Mouse (Mus musculus): Measurements from ENCODE around the gene Gm5155.
"Not testable (repeated sequence)": the region's sequence is repeated elsewhere in the genome, so short reads cannot be mapped to it uniquely, and the experiment has no call there.

Gene Gm5155

DNA sequence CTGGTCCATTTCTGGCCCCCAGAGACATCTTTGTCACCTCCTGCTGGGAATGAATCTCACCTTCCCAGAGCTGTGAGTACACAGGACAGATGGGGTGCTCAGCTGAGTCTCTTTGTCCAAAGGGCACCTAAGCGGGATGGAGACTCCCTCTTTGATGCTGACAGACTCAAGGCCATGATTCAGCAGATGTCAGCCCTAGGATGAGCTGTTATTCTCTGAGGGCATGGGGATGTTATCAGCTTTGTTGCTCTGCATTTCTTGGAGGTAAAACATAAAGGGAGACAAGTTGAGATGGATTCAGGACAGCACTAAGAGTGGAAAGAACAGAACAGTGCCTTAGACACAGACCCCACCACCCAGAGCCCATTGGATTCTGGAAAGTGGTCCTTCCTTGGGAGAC is at the start of gene Gm5155:
Gene Gm5155 (plus strand): TSS at position 301 of the 400 bp plus-strand sequence.
- no peak for DNase-seq (ENCODE audit: low read depth, low spot score)

GRCm38 (mm10) chr7:17870776-17871175 is 791 bp upstream of the Gm5155 start:
- DNase-seq (ENCODE audit: low read depth, low spot score) = no peak

DNA sequence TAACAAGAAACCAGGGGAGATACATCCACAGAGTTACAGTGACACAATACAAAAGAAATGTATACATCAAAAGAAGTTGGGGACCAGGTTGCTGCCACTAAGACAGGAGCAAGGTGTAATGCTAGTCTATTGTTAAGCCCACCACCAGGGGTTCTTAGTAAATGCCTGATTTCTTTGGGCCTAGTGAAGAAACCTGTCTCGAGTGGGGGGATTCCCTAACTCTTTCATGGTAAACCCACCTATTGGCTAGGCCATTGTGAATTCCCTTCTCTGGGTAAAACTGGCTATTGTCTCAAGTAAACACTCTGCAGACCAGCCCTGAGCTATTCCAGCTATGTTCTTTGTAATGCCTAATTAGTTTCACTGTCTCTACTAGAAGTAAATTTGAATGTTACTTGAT is 23.8 kb downstream of the Gm5155 start:
- DNase-seq (ENCODE audit: low read depth, low spot score) = not testable (repeated sequence)

DNA sequence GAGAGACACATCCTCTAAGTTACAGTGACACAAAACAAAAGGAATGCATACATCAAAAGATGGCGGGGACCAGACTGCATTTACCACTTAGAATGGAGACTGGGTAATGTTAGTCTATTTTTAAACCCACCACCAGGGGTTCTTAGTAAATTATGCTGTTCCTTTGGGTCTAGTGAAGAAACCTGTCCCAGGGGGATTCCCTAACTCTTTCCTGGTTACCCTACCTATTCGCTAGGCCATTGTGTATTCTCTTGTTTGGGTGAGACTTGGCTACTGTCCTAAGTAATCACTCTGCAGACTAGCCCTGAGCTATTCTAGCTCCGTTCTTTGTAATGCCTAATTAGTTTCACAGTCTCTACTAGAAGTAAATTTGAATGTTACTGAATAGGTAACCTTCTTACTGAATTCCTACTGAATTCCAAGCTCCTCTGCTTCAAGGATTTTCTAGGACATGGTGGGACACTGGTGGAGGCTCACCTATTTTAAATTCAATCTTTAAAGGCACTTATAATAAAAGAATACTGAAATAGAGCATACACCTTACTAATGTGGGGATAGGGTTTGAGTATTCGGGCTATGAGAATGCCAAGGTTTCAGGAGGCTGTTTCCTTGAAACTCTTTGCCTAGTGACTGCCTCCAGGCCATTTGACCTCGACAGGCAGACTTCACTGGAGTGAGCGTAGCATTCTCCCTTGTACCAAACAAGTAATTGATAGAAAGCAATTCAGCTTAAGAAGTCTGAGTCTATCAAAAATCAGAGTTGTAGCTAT is 31.8 kb downstream of the Gm5155 start:
- DNase-seq (ENCODE audit: low read depth, low spot score) = no peak

Measured in A20 (cell line).